Mouse (Mus musculus): Measurements from ENCODE around the gene E030025P04Rik. TPM values are rescaled to one million over a fixed set of nuclear protein-coding genes. Genes with fewer than 3 reads are reported as not detected.
A peak's percentile ranks its signal among the peaks of the same experiment; 100 is the strongest.

Gene E030025P04Rik
- polyA plus RNA-seq (2014; fragmentation: Nextera tagmentation; extraction: Ambion mirVana) = not detected in 2 replicates

DNA sequence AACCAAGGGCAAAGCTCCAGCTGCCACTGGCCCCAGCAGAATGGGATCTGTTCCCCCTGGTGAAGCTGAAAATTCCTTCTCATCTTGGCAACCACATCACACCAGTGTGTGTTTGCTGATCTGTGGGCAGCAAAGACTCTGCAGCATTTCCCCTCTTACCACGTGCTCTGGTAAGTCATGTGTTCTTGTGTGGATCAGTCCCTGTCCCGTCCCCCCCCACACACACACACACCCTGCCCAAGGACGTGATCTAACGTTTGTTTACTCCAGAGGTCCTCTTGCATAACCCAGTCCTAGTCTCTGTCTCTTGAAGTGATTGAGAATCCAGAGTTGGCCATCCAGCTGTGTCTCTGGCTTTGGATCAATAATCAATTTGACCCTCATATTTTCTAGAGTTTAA, at the start of gene E030025P04Rik:
Gene E030025P04Rik, minus strand, starts transcription at position 134 of the 400 bp plus-strand sequence.
- no peaks in the 10 kb centered on the region for H3K27me3 ChIP-seq (ENCODE audit: control insufficient read depth, insufficient read depth, low read length)
- DNase-seq (ENCODE audit: low spot score) (no peak), ATAC-seq (ENCODE audit: insufficient number of reproducible peaks, low FRiP score, low TSS enrichment, low read depth) (no peak)
- H3K4me2 ChIP-seq (ENCODE audit: low read depth, severe bottlenecking) = no peak within 1 kb of the TSS
- WGBS = 76% methylated on average over 4 of the region's 4 CpGs
- no peak within 1 kb of the TSS for H3K4me3 ChIP-seq (ENCODE audit: low read depth, low read length)
- H3K36me3 ChIP-seq (ENCODE audit: control insufficient read depth, insufficient read depth, low read length) = no peaks in the 10 kb centered on the region
- H3K9ac ChIP-seq (ENCODE audit: low read length) = no peak within 1 kb of the TSS
- H3K27ac ChIP-seq (replicated peaks; ENCODE audit: low read depth, low read length) = no peak within 1 kb of the TSS
- no peaks in the 10 kb centered on the region for H3K9me3 ChIP-seq (ENCODE audit: control insufficient read depth, low read length)
- no peaks in the 10 kb centered on the region for H3K4me1 ChIP-seq (ENCODE audit: control insufficient read depth, insufficient read depth, low read length)

DNA sequence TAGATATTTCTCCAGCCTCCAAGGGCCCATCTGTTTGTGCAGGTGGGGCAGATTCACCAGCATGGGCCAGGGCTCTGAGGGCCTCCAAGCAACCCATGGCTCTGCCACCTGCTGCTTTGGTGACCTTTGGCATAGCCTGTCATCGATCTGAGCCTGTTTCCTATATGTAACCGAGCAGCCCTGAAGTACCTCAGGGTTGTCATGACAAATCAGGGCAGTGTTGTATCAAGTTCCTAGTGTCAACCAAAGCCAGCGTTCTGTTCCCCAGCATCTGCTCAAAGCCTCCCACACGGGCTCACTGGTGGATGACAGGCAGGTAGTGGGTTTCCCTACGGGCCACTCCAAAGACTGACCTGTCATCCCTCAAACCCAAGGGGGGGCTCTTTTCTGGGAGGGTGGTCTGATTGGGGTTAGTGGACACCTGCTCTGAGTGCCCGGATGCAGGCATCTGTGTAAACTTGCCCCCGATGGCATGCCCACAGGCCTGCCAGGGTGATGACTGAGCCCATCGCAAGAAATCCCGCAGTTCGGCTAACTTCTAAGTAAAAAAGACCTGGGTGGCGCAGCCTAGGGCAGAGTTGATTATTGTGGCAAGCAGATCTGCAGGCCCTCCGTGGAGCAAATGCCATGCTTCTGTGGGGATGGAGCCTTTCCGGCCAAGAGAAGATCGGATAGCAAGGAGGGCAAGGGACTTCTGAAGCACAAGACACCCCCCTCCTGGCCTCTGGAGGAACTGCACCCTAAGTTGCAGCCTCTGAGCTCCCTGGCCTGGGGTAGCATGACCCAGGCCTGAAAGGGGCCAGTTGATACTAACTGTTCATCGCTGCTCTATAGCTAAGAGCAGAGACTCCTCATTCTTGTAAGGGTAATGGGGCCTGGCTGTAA, 48.7 kb upstream of the E030025P04Rik start:
- no peak overlapping the region for H3K4me2 ChIP-seq (ENCODE audit: low read depth, severe bottlenecking)
- no peak overlapping the region for H3K27ac ChIP-seq (replicated peaks; ENCODE audit: low read depth, low read length)
- ATAC-seq (ENCODE audit: insufficient number of reproducible peaks, low FRiP score, low TSS enrichment, low read depth) (peak; percentile 67; the same call in 1 of the 2 replicates), DNase-seq (ENCODE audit: low spot score) (peak; percentile 91)
- no peak overlapping the region for H3K4me3 ChIP-seq (ENCODE audit: low read depth, low read length)
- 41% methylated on average over 15 of the region's 15 CpGs for WGBS
- H3K36me3 ChIP-seq (ENCODE audit: control insufficient read depth, insufficient read depth, low read length) = no peaks in the 10 kb centered on the region
- no peaks in the 10 kb centered on the region for H3K9me3 ChIP-seq (ENCODE audit: control insufficient read depth, low read length)
- no peaks in the 10 kb centered on the region for H3K27me3 ChIP-seq (ENCODE audit: control insufficient read depth, insufficient read depth, low read length)
- no peak overlapping the region for H3K9ac ChIP-seq (ENCODE audit: low read length)
- H3K4me1 ChIP-seq (ENCODE audit: control insufficient read depth, insufficient read depth, low read length) = no peaks in the 10 kb centered on the region

DNA sequence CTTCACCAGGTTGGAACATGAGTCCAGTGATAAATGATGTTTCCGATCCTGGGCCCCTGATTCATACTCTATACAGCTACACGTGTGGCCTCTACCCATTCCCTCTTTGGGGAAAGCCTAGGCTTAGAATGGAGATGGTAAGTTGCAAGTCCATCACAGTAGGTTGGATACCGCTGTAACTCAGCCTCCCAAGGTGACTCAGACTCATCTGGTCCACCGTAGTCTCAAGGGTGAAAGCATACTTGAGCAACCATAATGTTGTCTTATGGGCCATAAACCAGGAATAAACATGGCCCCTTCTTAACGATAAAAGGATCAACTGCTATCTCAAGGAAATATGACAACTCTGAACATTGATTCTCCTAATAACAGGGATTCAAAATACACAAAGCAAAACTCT, 44.1 kb upstream of the E030025P04Rik start:
- Histone ChIP-seq H3K36me3 (ENCODE audit: control insufficient read depth, insufficient read depth, low read length) (no peaks in the 10 kb centered on the region), H3K4me2 (ENCODE audit: low read depth, severe bottlenecking) (no peak overlapping the region), H3K4me1 (ENCODE audit: control insufficient read depth, insufficient read depth, low read length) (no peaks in the 10 kb centered on the region), H3K9me3 (ENCODE audit: control insufficient read depth, low read length) (no peaks in the 10 kb centered on the region), H3K27ac (replicated peaks; ENCODE audit: low read depth, low read length) (no peak overlapping the region), H3K4me3 (ENCODE audit: low read depth, low read length) (no peak overlapping the region), H3K9ac (ENCODE audit: low read length) (no peak overlapping the region), H3K27me3 (ENCODE audit: control insufficient read depth, insufficient read depth, low read length) (no peaks in the 10 kb centered on the region)
- DNase-seq (ENCODE audit: low spot score) = no peak
- WGBS = 88% methylated on average over 5 of the region's 5 CpGs
- ATAC-seq (ENCODE audit: insufficient number of reproducible peaks, low FRiP score, low TSS enrichment, low read depth) = no peak

DNA sequence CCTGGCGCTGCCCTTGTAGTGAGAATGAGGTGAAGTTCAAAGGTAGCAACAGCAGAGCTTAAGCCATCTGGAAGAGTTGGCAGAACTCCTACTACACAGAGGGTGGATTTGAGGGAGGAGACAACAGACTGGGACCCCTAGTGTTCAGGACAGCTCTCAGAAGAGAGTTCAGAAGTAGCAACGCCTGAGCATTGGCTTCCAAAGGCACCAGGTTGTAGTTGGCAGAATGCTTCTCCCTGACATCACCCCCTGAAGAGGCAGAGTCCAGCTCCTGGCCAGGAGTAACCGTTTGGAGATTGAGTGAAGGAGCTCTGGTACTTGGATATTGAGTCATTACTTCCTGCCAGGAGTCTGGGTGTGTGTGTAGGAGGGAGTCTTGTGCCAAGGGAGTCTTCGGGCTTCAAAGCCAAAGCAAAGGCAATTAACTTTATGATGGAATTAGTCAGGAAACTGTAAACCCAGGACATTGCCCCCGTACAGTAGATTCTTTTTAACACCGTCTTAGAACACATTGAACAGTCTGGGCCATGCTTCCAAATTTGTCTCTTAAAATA, 43.5 kb upstream of the E030025P04Rik start:
- no peak for DNase-seq (ENCODE audit: low spot score)
- Histone ChIP-seq H3K27me3 (ENCODE audit: control insufficient read depth, insufficient read depth, low read length) (no peaks in the 10 kb centered on the region), H3K27ac (replicated peaks; ENCODE audit: low read depth, low read length) (no peak overlapping the region), H3K4me3 (ENCODE audit: low read depth, low read length) (no peak overlapping the region), H3K4me2 (ENCODE audit: low read depth, severe bottlenecking) (no peak overlapping the region), H3K36me3 (ENCODE audit: control insufficient read depth, insufficient read depth, low read length) (no peaks in the 10 kb centered on the region), H3K4me1 (ENCODE audit: control insufficient read depth, insufficient read depth, low read length) (no peaks in the 10 kb centered on the region), H3K9ac (ENCODE audit: low read length) (no peak overlapping the region), H3K9me3 (ENCODE audit: control insufficient read depth, low read length) (no peaks in the 10 kb centered on the region)
- no peak for ATAC-seq (ENCODE audit: insufficient number of reproducible peaks, low FRiP score, low TSS enrichment, low read depth)
- WGBS = 58% methylated on average over 6 of the region's 6 CpGs

DNA sequence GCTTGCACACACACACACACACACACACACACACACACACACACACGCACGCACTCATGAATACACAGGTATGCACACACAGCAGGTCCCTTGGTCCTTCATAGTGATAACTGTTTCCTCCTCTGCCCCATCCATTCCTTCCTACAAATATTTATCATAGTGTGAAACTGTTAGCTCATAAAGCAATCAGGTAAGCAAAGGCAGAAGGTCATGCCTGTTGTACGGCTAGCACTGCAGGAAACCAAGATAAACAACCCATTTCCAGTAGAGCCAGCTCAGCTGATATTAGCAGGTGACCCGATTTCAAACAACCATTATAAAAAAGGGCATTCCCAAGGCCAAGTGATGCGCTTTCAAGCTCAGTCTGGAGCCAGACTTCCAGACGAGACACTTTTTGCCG, 36.9 kb upstream of the E030025P04Rik start:
- WGBS = 70% methylated on average over 7 of the region's 7 CpGs
- Histone ChIP-seq H3K4me3 (ENCODE audit: low read depth, low read length) (no peak overlapping the region), H3K9ac (ENCODE audit: low read length) (no peak overlapping the region), H3K4me1 (ENCODE audit: control insufficient read depth, insufficient read depth, low read length) (no peaks in the 10 kb centered on the region), H3K9me3 (ENCODE audit: control insufficient read depth, low read length) (no peaks in the 10 kb centered on the region), H3K4me2 (ENCODE audit: low read depth, severe bottlenecking) (no peak overlapping the region), H3K27me3 (ENCODE audit: control insufficient read depth, insufficient read depth, low read length) (no peaks in the 10 kb centered on the region), H3K36me3 (ENCODE audit: control insufficient read depth, insufficient read depth, low read length) (no peaks in the 10 kb centered on the region), H3K27ac (replicated peaks; ENCODE audit: low read depth, low read length) (no peak overlapping the region)
- no peak for DNase-seq (ENCODE audit: low spot score)
- no peak for ATAC-seq (ENCODE audit: insufficient number of reproducible peaks, low FRiP score, low TSS enrichment, low read depth)

DNA sequence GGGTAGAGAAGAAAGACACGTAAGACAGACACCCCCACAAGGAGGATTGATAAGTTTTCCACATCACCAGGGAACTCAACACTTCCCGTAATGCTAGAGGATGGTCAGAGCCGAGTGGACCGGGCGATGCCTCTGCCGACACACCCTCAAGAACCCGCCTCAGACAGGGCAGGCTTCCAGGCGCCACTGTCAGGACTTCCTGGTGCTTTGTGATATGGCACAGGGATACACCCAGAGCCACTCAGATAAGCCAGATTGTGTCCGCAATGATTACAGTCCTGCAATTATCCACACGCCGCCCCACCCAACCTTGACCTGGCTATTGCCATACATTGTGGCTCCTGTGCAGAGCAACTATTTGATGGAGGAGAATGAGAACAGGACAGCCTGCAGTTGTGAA, 36.1 kb upstream of the E030025P04Rik start:
- no peaks in the 10 kb centered on the region for H3K4me1 ChIP-seq (ENCODE audit: control insufficient read depth, insufficient read depth, low read length)
- no peak overlapping the region for H3K4me2 ChIP-seq (ENCODE audit: low read depth, severe bottlenecking)
- DNase-seq (ENCODE audit: low spot score) = no peak
- no peaks in the 10 kb centered on the region for H3K27me3 ChIP-seq (ENCODE audit: control insufficient read depth, insufficient read depth, low read length)
- no peak overlapping the region for H3K9ac ChIP-seq (ENCODE audit: low read length)
- H3K4me3 ChIP-seq (ENCODE audit: low read depth, low read length) = no peak overlapping the region
- ATAC-seq (ENCODE audit: insufficient number of reproducible peaks, low FRiP score, low TSS enrichment, low read depth) = no peak
- no peaks in the 10 kb centered on the region for H3K9me3 ChIP-seq (ENCODE audit: control insufficient read depth, low read length)
- no peak overlapping the region for H3K27ac ChIP-seq (replicated peaks; ENCODE audit: low read depth, low read length)
- no peaks in the 10 kb centered on the region for H3K36me3 ChIP-seq (ENCODE audit: control insufficient read depth, insufficient read depth, low read length)
- 89% methylated on average over 11 of the region's 11 CpGs for WGBS

DNA sequence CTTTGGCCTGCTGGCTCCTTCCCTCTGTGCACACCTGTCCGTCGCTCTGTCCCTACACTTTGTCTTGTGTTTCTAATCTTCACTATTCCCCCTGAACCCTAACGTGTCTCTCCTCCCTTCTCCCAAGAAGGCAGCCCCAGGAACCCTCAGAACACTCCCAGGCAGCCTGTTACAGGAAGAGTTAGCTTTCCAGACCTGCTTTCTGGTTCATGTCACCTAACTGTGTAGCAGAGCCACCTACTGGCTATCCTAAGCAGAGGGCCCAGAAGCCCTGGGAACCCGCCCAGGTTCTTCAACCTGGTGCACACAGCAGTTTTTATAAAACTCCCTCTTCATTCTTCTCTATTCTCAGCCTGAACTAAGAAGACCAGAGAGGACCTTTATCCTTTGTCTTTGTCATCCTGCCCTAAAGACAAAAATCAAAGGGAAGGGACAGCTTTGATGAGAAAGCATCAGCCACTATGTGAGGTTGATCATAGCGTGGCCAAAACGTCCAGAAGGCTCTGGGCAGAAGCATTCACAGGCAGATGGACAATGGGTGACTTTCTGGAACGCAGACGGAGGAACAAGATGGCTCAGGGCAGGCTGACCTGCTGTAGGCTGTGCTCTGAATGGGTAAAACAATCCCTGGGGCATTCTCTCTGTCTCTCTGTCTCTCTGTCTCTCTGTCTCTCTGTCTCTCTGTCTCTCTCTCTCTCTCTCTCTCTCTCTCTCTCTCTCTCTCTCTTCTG, 34.8 kb upstream of the E030025P04Rik start:
- Histone ChIP-seq H3K9ac (ENCODE audit: low read length) (no peak overlapping the region), H3K4me2 (ENCODE audit: low read depth, severe bottlenecking) (no peak overlapping the region), H3K27me3 (ENCODE audit: control insufficient read depth, insufficient read depth, low read length) (no peaks in the 10 kb centered on the region), H3K36me3 (ENCODE audit: control insufficient read depth, insufficient read depth, low read length) (no peaks in the 10 kb centered on the region), H3K9me3 (ENCODE audit: control insufficient read depth, low read length) (no peaks in the 10 kb centered on the region), H3K4me1 (ENCODE audit: control insufficient read depth, insufficient read depth, low read length) (no peaks in the 10 kb centered on the region), H3K4me3 (ENCODE audit: low read depth, low read length) (no peak overlapping the region), H3K27ac (replicated peaks; ENCODE audit: low read depth, low read length) (no peak overlapping the region)
- DNase-seq (ENCODE audit: low spot score) (peak; percentile 57), ATAC-seq (ENCODE audit: insufficient number of reproducible peaks, low FRiP score, low TSS enrichment, low read depth) (no peak)
- 55% methylated on average over 8 of the region's 8 CpGs for WGBS

DNA sequence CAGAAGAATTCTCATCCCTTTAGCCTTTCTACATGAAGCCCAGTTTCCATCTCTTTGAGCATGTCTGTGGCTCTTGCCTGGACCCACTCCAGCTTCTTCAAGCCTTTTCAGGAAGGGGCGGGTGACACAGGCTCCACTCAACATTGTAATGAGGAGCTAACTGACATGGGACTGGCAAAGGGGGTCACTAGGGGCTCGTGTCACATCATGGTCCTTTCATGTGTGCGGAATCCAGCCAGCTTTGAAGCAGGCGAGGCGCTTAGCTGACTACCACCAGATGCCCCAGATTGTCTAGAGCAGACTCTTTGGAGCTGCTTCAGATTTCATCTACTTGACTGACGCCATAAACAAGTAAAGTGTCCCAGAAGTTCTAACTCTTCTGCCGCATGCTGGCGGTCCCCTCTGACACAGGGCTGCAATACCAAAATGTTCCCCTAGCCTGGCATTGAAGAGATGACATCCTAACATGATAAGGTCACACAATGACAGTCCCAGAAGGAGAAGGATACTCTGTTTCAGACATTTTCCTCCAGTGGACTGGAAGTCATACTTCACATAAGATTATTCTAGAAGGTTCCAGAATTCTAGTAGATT, 31.3 kb upstream of the E030025P04Rik start:
- Histone ChIP-seq H3K27ac (replicated peaks; ENCODE audit: low read depth, low read length) (no peak overlapping the region), H3K4me2 (ENCODE audit: low read depth, severe bottlenecking) (no peak overlapping the region), H3K4me1 (ENCODE audit: control insufficient read depth, insufficient read depth, low read length) (no peaks in the 10 kb centered on the region), H3K36me3 (ENCODE audit: control insufficient read depth, insufficient read depth, low read length) (no peaks in the 10 kb centered on the region), H3K4me3 (ENCODE audit: low read depth, low read length) (no peak overlapping the region), H3K9me3 (ENCODE audit: control insufficient read depth, low read length) (no peaks in the 10 kb centered on the region; the same call in 1 of the 2 replicates), H3K9ac (ENCODE audit: low read length) (no peak overlapping the region), H3K27me3 (ENCODE audit: control insufficient read depth, insufficient read depth, low read length) (no peaks in the 10 kb centered on the region)
- 80% methylated on average over 8 of the region's 8 CpGs for WGBS
- DNase-seq (ENCODE audit: low spot score) (no peak), ATAC-seq (ENCODE audit: insufficient number of reproducible peaks, low FRiP score, low TSS enrichment, low read depth) (no peak)

Data from limb, embryonic 11.5 days (tissue).